Mouse (Mus musculus) small intestine, adult 2 months (tissue): ENCODE results near the gene Kcnq5. TPM values are rescaled to one million over a fixed set of nuclear protein-coding genes. Genes with fewer than 3 reads are reported as not detected.

ENCODE experiments used
- H3K27ac ChIP-seq: fragments of 200-500 bp; 2 replicates; pipeline ENCODE4 v1.5.1; 2012; ENCODE audit warnings: low read depth, low read length, control low read depth, inconsistent platforms; ENCODE audit not compliant: insufficient read depth
- H3K27me3 ChIP-seq: fragments of 200-500 bp; 2 replicates; pipeline ENCODE4 v1.6.1; 2012; ENCODE audit warnings: mild to moderate bottlenecking, moderate library complexity, low read length, inconsistent platforms; ENCODE audit not compliant: control insufficient read depth, insufficient read depth
- H3K36me3 ChIP-seq: fragments of 200-500 bp; 2 replicates; pipeline ENCODE4 v1.6.1; 2012; ENCODE audit warnings: mild to moderate bottlenecking, low read length, control low read depth, inconsistent platforms; ENCODE audit not compliant: control insufficient read depth, insufficient read depth
- H3K4me1 ChIP-seq: fragments of 200-500 bp; 2 replicates; pipeline ENCODE4 v1.6.1; 2012; ENCODE audit warnings: low read length, inconsistent platforms, mixed read lengths; ENCODE audit not compliant: control insufficient read depth, insufficient read depth, insufficient read length
- H3K4me3 ChIP-seq: fragments of 200-500 bp; 2 replicates; pipeline ENCODE4 v1.5.1; 2012; ENCODE audit warnings: low read depth, mild to moderate bottlenecking, control low read depth, inconsistent platforms, low read length, moderate library complexity
- CTCF ChIP-seq: fragments of 200-500 bp; IDR thresholded peaks from 2 replicates; pipeline ENCODE4 v1.5.1; 2012; ENCODE audit warnings: low read depth, mild to moderate bottlenecking, control low read depth, inconsistent platforms, low read length, moderate library complexity, mixed read lengths; ENCODE audit not compliant: insufficient replicate concordance, insufficient read length; ENCODE audit errors: extremely low read depth
- POLR2A ChIP-seq: fragments of 200-500 bp; IDR thresholded peaks from 2 replicates; pipeline ENCODE4 v1.6.1; 2012; ENCODE audit warnings: low read depth, mild to moderate bottlenecking, control low read depth, inconsistent platforms, low read length, moderate library complexity
- WGBS: fragments of 180-500 bp; shearing (Covaris S2); methylation state at CpG from one replicate; pipeline ENCODE4 v1.1.7; 2018; 5-methylcytosine and 5-hydroxymethylcytosine counted together
- polyA plus RNA-seq: library from polyadenylated mRNA; depleted of rRNA; stranded (reverse); fragments of >200 nt; gene quantifications from 2 replicates; pipeline ENCODE4 v1.2.3, GENCODE M21; 2012

Kcnq5 gene
- polyA plus RNA-seq, 1 experiment = 0.22 TPM

- H3K36me3 ChIP-seq = no peaks in the 10 kb centered on the region
- 52% methylated on average over 5 of the region's 5 CpGs for WGBS
Measured at GRCm38 (mm10) chr1:21486266-21486665, 475.5 kb downstream of the Kcnq5 start.

DNA sequence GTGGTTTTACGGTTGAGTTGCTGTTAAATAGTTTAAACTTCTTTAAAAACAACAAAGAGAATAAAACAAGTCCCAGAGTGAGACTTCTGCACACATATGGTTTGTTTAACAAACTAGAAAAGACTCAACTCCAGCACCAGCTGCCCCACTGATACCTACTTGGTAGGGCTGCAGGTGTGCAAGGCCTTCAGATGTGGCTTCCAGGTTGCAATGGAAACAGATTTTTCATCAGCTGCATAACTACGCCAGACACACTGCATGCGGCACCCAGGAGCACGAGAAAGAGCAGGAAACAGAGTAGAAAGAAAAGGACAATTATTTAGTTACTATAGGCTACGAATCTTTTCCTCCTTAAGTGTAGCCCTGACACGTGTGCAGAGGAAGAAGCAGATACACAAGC is 492.4 kb downstream of the Kcnq5 start:
- H3K4me3 ChIP-seq = no peak overlapping the region
- no peaks in the 10 kb centered on the region for H3K36me3 ChIP-seq
- 81% methylated on average over 6 of the region's 6 CpGs for WGBS

More at GRCm38 (mm10) chr1:21486266-21486665, 475.5 kb downstream of the Kcnq5 start:
- no peaks in the 10 kb centered on the region for H3K27me3 ChIP-seq
- no peaks in the 10 kb centered on the region for H3K4me1 ChIP-seq
- no peak overlapping the region for H3K27ac ChIP-seq
- no peak overlapping the region for H3K4me3 ChIP-seq
- TF ChIP-seq POLR2A (no peak), CTCF (no peak)

DNA sequence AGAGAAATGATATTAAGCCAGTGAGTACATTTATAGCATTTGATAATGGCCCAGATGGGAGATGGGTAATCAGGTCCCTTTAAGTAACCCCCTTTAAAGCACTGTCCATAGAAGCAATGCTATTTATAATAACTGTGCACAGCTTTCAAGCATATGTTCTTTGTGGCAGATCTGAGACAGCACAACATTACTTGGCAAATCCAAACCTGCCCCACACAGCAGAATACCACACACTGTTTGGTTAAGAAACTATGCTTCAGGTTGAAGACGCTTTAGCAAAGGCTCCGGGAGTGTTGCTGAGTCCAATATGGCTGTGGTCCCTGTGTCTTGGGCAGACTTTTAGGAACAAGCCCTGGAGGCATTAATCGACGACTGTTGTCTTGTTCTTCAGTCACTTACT is 495.3 kb downstream of the Kcnq5 start:
- no peaks in the 10 kb centered on the region for H3K27me3 ChIP-seq
- TF ChIP-seq CTCF = no peak
- no peak for TF ChIP-seq POLR2A
- no peak overlapping the region for H3K4me3 ChIP-seq
- 89% methylated on average over 4 of the region's 4 CpGs for WGBS
- no peak overlapping the region for H3K27ac ChIP-seq
- H3K36me3 ChIP-seq = no peaks in the 10 kb centered on the region
- H3K4me1 ChIP-seq = no peaks in the 10 kb centered on the region

More for the DNA sequence above, 492.4 kb downstream of the Kcnq5 start:
- H3K27me3 ChIP-seq = no peaks in the 10 kb centered on the region
- H3K27ac ChIP-seq = no peak overlapping the region
- no peaks in the 10 kb centered on the region for H3K4me1 ChIP-seq
- TF ChIP-seq CTCF = no peak
- TF ChIP-seq POLR2A = no peak

- H3K4me1 ChIP-seq = no peaks in the 10 kb centered on the region
- 73% methylated on average over 18 of the region's 18 CpGs for WGBS
- no peaks in the 10 kb centered on the region for H3K36me3 ChIP-seq
- H3K27ac ChIP-seq = no peak overlapping the region
- no peaks in the 10 kb centered on the region for H3K27me3 ChIP-seq
- TF ChIP-seq CTCF = peak; percentile 42; the same call in 1 of the 2 replicates
- no peak for TF ChIP-seq POLR2A
- H3K4me3 ChIP-seq = no peak overlapping the region
Measured at GRCm38 (mm10) chr1:21460941-21461689, 500.6 kb downstream of the Kcnq5 start.

- WGBS = 71% methylated on average over 8 of the region's 8 CpGs
- Histone ChIP-seq H3K27ac (no peak overlapping the region), H3K4me1 (no peaks in the 10 kb centered on the region), H3K27me3 (no peaks in the 10 kb centered on the region), H3K36me3 (no peaks in the 10 kb centered on the region), H3K4me3 (no peak overlapping the region)
- TF ChIP-seq CTCF = no peak
- TF ChIP-seq POLR2A = no peak
Measured at GRCm38 (mm10) chr1:21458581-21458980, 503.2 kb downstream of the Kcnq5 start.

GRCm38 (mm10) chr1:21455971-21456370 is 505.8 kb downstream of the Kcnq5 start:
- Histone ChIP-seq H3K36me3 (no peaks in the 10 kb centered on the region), H3K4me3 (no peak overlapping the region), H3K4me1 (no peaks in the 10 kb centered on the region), H3K27ac (no peak overlapping the region), H3K27me3 (no peaks in the 10 kb centered on the region)
- TF ChIP-seq CTCF = no peak
- no peak for TF ChIP-seq POLR2A
- WGBS = 86% methylated on average over 5 of the region's 5 CpGs

- TF ChIP-seq POLR2A (no peak), CTCF (no peak)
- H3K36me3 ChIP-seq = no peaks in the 10 kb centered on the region
- no peaks in the 10 kb centered on the region for H3K27me3 ChIP-seq
- WGBS = 39% methylated on average over 2 of the region's 2 CpGs
- H3K4me1 ChIP-seq = no peaks in the 10 kb centered on the region
- no peak overlapping the region for H3K27ac ChIP-seq
- H3K4me3 ChIP-seq = no peak overlapping the region
Measured at GRCm38 (mm10) chr1:21448227-21448626, 513.5 kb downstream of the Kcnq5 start.
